Mouse (Mus musculus) neural tube, embryonic 15.5 days (tissue): Measurements from ENCODE around the gene Ect2. TPM values are rescaled to one million over a fixed set of nuclear protein-coding genes. Genes with fewer than 3 reads are reported as not detected.

Experiments
- ATAC-seq: fragments of 200-750 bp; cut with Nextera tagmentation; 2 replicates; pipeline ENCODE4 v1.8.0; 2017; ENCODE audit warnings: mild to moderate bottlenecking, moderate TSS enrichment, moderate library complexity; ENCODE audit not compliant: low FRiP score
- H3K27ac ChIP-seq: fragments of 300-500 bp; sonication (generic); replicated peaks from 2 replicates; pipeline ENCODE4 v1.5.1; 2015; ENCODE audit warnings: mild to moderate bottlenecking, inconsistent platforms
- H3K27me3 ChIP-seq: fragments of 300-500 bp; sonication (generic); replicated peaks from 2 replicates; pipeline ENCODE4 v1.6.1; 2015; ENCODE audit warnings: inconsistent platforms
- H3K36me3 ChIP-seq: fragments of 300-500 bp; sonication (generic); 2 replicates; pipeline ENCODE4 v1.6.1; 2015; ENCODE audit warnings: inconsistent platforms
- H3K4me1 ChIP-seq: fragments of 300-500 bp; sonication (generic); 2 replicates; pipeline ENCODE4 v1.6.1; 2015; ENCODE audit warnings: inconsistent platforms
- H3K4me2 ChIP-seq: fragments of 300-500 bp; sonication (generic); 2 replicates; pipeline ENCODE4 v1.6.1; 2015; ENCODE audit warnings: inconsistent platforms, mild to moderate bottlenecking, moderate library complexity
- H3K4me3 ChIP-seq: fragments of 300-500 bp; sonication (generic); replicated peaks from 2 replicates; pipeline ENCODE4 v1.5.1; 2015; ENCODE audit warnings: mild to moderate bottlenecking, inconsistent platforms
- H3K9ac ChIP-seq: fragments of 300-500 bp; sonication (generic); replicated peaks from 2 replicates; pipeline ENCODE4 v1.6.1; 2015; ENCODE audit warnings: mild to moderate bottlenecking, inconsistent platforms
- H3K9me3 ChIP-seq: fragments of 300-500 bp; sonication (generic); replicated peaks from 2 replicates; pipeline ENCODE4 v1.6.1; 2016; ENCODE audit warnings: inconsistent platforms
- WGBS: fragments of 180-500 bp; shearing (Covaris S2); methylation state at CpG from one replicate; pipeline ENCODE4 v1.1.7; 2015; ENCODE audit warnings: mixed read lengths; 5-methylcytosine and 5-hydroxymethylcytosine counted together
- polyA plus RNA-seq: library from polyadenylated mRNA; unstranded; fragments of >200 nt; fragmentation: Nextera tagmentation; extraction: Ambion mirVana; gene quantifications from 2 replicates; pipeline ENCODE4 v1.2.1, GENCODE M21; 2015

Gene Ect2
- polyA plus RNA-seq, 1 experiment from 2014 or later = 6.0 TPM

GRCm38 (mm10) chr3:27188386-27188785, 34.7 kb upstream of the Ect2 start:
- no peak overlapping the region for H3K9ac ChIP-seq
- no peaks in the 10 kb centered on the region for H3K9me3 ChIP-seq
- H3K27me3 ChIP-seq = no peaks in the 10 kb centered on the region
- no peak overlapping the region for H3K4me2 ChIP-seq
- H3K4me1 ChIP-seq = peaks cover 20% of the 10 kb centered on the region
- no peaks in the 10 kb centered on the region for H3K36me3 ChIP-seq
- no peak overlapping the region for H3K4me3 ChIP-seq
- H3K27ac ChIP-seq = no peak overlapping the region
- WGBS = 89% methylated on average over 1 of the region's 1 CpGs
- ATAC-seq = no peak

GRCm38 (mm10) chr3:27183601-27184175, 30.0 kb upstream of the Ect2 start:
- H3K4me3 ChIP-seq = peak overlapping the region; percentile 73
- H3K4me2 ChIP-seq = peak overlapping the region; percentile 94
- peak overlapping the region; percentile 65 for H3K27ac ChIP-seq
- H3K9me3 ChIP-seq = no peaks in the 10 kb centered on the region
- peak; percentile 23; the same call in 1 of the 2 replicates for ATAC-seq
- 8% methylated on average over 19 of the region's 19 CpGs for WGBS
- H3K27me3 ChIP-seq = no peaks in the 10 kb centered on the region
- no peaks in the 10 kb centered on the region for H3K36me3 ChIP-seq
- peaks cover 15% of the 10 kb centered on the region for H3K4me1 ChIP-seq
- peak overlapping the region; percentile 68 for H3K9ac ChIP-seq

GRCm38 (mm10) chr3:27182733-27183600, 29.3 kb upstream of the Ect2 start, which contains the start of gene Nceh1:
Gene Nceh1, plus strand, starts transcription at chr3:27182965.
- Histone ChIP-seq H3K4me2 (peak within 1 kb of the TSS; percentile 94), H3K4me3 (peak within 1 kb of the TSS; percentile 73), H3K27me3 (no peaks in the 10 kb centered on the region), H3K4me1 (peaks cover 15% of the 10 kb centered on the region), H3K36me3 (no peaks in the 10 kb centered on the region), H3K27ac (peak within 1 kb of the TSS; percentile 65), H3K9ac (peak within 1 kb of the TSS; percentile 68), H3K9me3 (no peaks in the 10 kb centered on the region)
- ATAC-seq = peak; percentile 99
- under 1% methylated on average over 54 of the region's 54 CpGs for WGBS

GRCm38 (mm10) chr3:27179711-27180110, 26.0 kb upstream of the Ect2 start:
- Histone ChIP-seq H3K9ac (no peak overlapping the region), H3K36me3 (no peaks in the 10 kb centered on the region), H3K4me3 (no peak overlapping the region), H3K4me1 (peaks cover 15% of the 10 kb centered on the region), H3K27me3 (no peaks in the 10 kb centered on the region), H3K9me3 (no peaks in the 10 kb centered on the region), H3K27ac (no peak overlapping the region), H3K4me2 (no peak overlapping the region)
- no peak for ATAC-seq
- 86% methylated on average over 8 of the region's 8 CpGs for WGBS

GRCm38 (mm10) chr3:27170257-27170656, 16.6 kb upstream of the Ect2 start:
- no peak overlapping the region for H3K4me3 ChIP-seq
- no peaks in the 10 kb centered on the region for H3K27me3 ChIP-seq
- no peak overlapping the region for H3K27ac ChIP-seq
- H3K36me3 ChIP-seq = no peaks in the 10 kb centered on the region
- peak; percentile 35; the same call in 1 of the 2 replicates for ATAC-seq
- H3K4me1 ChIP-seq = no peaks in the 10 kb centered on the region
- 55% methylated on average over 1 of the region's 1 CpGs for WGBS
- no peak overlapping the region for H3K9ac ChIP-seq
- no peak overlapping the region for H3K4me2 ChIP-seq
- H3K9me3 ChIP-seq = no peaks in the 10 kb centered on the region

GRCm38 (mm10) chr3:27165481-27166065, 11.9 kb upstream of the Ect2 start:
- H3K27ac ChIP-seq = no peak overlapping the region
- H3K36me3 ChIP-seq = no peaks in the 10 kb centered on the region
- no peak overlapping the region for H3K4me3 ChIP-seq
- no peaks in the 10 kb centered on the region for H3K27me3 ChIP-seq
- H3K4me1 ChIP-seq = no peaks in the 10 kb centered on the region
- no peak overlapping the region for H3K9ac ChIP-seq
- ATAC-seq = no peak
- no peaks in the 10 kb centered on the region for H3K9me3 ChIP-seq
- H3K4me2 ChIP-seq = no peak overlapping the region
- WGBS = 84% methylated on average over 3 of the region's 3 CpGs

GRCm38 (mm10) chr3:27162410-27162804, 8.7 kb upstream of the Ect2 start:
- Histone ChIP-seq H3K27me3 (no peaks in the 10 kb centered on the region), H3K27ac (no peak overlapping the region), H3K4me3 (no peak overlapping the region), H3K36me3 (no peaks in the 10 kb centered on the region), H3K9ac (no peak overlapping the region), H3K9me3 (no peaks in the 10 kb centered on the region), H3K4me1 (no peaks in the 10 kb centered on the region), H3K4me2 (no peak overlapping the region)
- 64% methylated on average over 2 of the region's 2 CpGs for WGBS
- ATAC-seq = no peak

GRCm38 (mm10) chr3:27161645-27162409, 8.1 kb upstream of the Ect2 start:
- Histone ChIP-seq H3K27me3 (no peaks in the 10 kb centered on the region), H3K9ac (no peak overlapping the region), H3K36me3 (no peaks in the 10 kb centered on the region), H3K9me3 (no peaks in the 10 kb centered on the region), H3K4me2 (no peak overlapping the region), H3K4me3 (no peak overlapping the region), H3K27ac (no peak overlapping the region), H3K4me1 (no peaks in the 10 kb centered on the region)
- 93% methylated on average over 6 of the region's 6 CpGs for WGBS
- no peak for ATAC-seq

- H3K9ac ChIP-seq = no peak overlapping the region
- no peaks in the 10 kb centered on the region for H3K36me3 ChIP-seq
- H3K4me2 ChIP-seq = no peak overlapping the region
- no peak overlapping the region for H3K27ac ChIP-seq
- no peak for ATAC-seq
- 50% methylated on average over 4 of the region's 4 CpGs for WGBS
- H3K4me1 ChIP-seq = peaks cover 4% of the 10 kb centered on the region; the same call in 1 of the 2 replicates
- H3K4me3 ChIP-seq = no peak overlapping the region
- H3K9me3 ChIP-seq = no peaks in the 10 kb centered on the region
- no peaks in the 10 kb centered on the region for H3K27me3 ChIP-seq
Measured at GRCm38 (mm10) chr3:27158910-27159309, 5.2 kb upstream of the Ect2 start.

GRCm38 (mm10) chr3:27156594-27156949, 2.9 kb upstream of the Ect2 start:
- H3K9ac ChIP-seq = no peak overlapping the region

GRCm38 (mm10) chr3:27155856-27156593, 2.3 kb upstream of the Ect2 start:
- peaks cover 13% of the 10 kb centered on the region for H3K4me1 ChIP-seq
- no peaks in the 10 kb centered on the region for H3K9me3 ChIP-seq
- H3K4me2 ChIP-seq = no peak overlapping the region
- H3K27ac ChIP-seq = no peak overlapping the region
- WGBS = 79% methylated on average over 9 of the region's 9 CpGs
- ATAC-seq = no peak
- H3K9ac ChIP-seq = no peak overlapping the region
- H3K36me3 ChIP-seq = no peaks in the 10 kb centered on the region
- H3K27me3 ChIP-seq = no peaks in the 10 kb centered on the region
- no peak overlapping the region for H3K4me3 ChIP-seq

More at GRCm38 (mm10) chr3:27156594-27156949, 2.9 kb upstream of the Ect2 start:
- 69% methylated on average over 3 of the region's 3 CpGs for WGBS
- no peaks in the 10 kb centered on the region for H3K27me3 ChIP-seq
- peaks cover 13% of the 10 kb centered on the region for H3K4me1 ChIP-seq
- no peak overlapping the region for H3K4me2 ChIP-seq
- no peaks in the 10 kb centered on the region for H3K9me3 ChIP-seq
- H3K4me3 ChIP-seq = no peak overlapping the region
- no peak for ATAC-seq
- no peaks in the 10 kb centered on the region for H3K36me3 ChIP-seq
- H3K27ac ChIP-seq = no peak overlapping the region
